Mouse (Mus musculus) liver, embryonic 14.5 days (tissue): ENCODE data around the gene Myt1l.

Experiments
- CTCF ChIP-seq: IDR thresholded peaks from 2 replicates; pipeline ENCODE4 v1.5.1; 2016; ENCODE audit warnings: antibody characterized with exemption, low read depth, control low read depth
- EP300 ChIP-seq: IDR thresholded peaks from 2 replicates; pipeline ENCODE4 v1.6.1; 2016; ENCODE audit warnings: antibody characterized with exemption, low read depth

DNA sequence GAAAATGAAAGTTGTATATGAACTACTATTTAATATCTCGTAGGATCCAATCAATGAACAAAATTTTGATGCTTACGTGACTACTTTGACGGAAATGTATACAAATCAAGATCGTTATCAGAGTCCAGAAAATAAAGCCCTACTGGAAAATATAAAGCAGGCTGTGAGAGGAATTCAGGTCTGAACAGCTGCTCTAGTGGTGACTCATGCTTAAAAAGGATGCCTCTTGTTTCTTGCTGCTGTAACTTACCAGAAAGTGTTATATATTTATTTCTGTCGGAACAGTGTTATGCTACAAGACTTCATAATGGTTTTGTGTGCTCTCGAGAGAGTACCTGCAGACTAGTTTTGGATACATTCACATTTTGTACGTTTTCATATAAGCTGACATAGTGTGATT is 392.1 kb downstream of the Myt1l start:
- TF ChIP-seq CTCF (no peak), EP300 (no peak)
